Mouse (Mus musculus): Measurements from ENCODE around the gene Gpatch2.

DNA sequence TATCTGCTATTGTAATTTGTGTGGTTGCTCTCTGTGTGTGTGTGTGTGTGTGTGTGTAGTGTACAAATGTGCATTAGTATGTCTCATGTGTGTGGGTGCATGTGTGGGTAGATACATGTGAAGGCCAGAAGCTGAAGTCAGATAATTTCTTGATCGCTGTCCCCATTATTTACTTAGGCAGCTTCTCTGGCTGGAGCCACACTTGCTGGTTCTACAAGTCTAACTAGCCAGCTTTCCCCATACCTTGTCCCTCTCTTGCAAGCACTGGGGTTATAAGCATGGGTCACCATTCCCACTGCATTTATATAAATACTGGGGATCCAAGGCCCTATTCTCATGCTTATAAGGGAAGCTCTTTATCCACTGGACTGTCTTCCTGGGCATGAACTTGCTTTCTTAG is 39.3 kb upstream of the Gpatch2 start:
- TF ChIP-seq CTCF (IDR thresholded peaks at IDR 0.05; ENCODE audit: insufficient read depth, low read length): no peak
- no peak for TF ChIP-seq POLR2A (IDR thresholded peaks at IDR 0.05; ENCODE audit: borderline replicate concordance, extremely low read depth, low read depth, low read length)

All from lung, adult 2 months (tissue).